Comparison of ENCODE assay signal across 9 mouse cellular contexts in genomic region chr15:101341797-101342515, GRCm38 (mm10). TPM values are rescaled to one million over a fixed set of nuclear protein-coding genes. Genes with fewer than 3 reads are reported as not detected.
A peak's percentile ranks its signal among the peaks of the same experiment; 100 is the strongest.
DNase-seq lines count a peak whose midpoint lies in the region; ATAC-seq and TF ChIP-seq lines count a peak whose summit lies in the region.
"Had no signal": no experiment of that assay in that cellular context is flagged by ENCODE, and none has a peak within 500 bp of the region (broad histone marks: within the 10 kb centered on the region; RNA-seq: fewer than 3 reads in every experiment).

No protein-coding gene starts in this region.

- H3K27ac ChIP-seq in liver, postnatal 0 days (ENCODE audit: low read depth) = no peak overlapping the region
- no peak overlapping the region for H3K27ac ChIP-seq in forebrain, embryonic 13.5 days
- H3K27ac ChIP-seq: macrophage had no signal

- no peaks in the 10 kb centered on the region; the same call in 1 of the 2 replicates for H3K27me3 ChIP-seq in liver, postnatal 0 days (ENCODE audit: insufficient read depth, low read length)
- no peaks in the 10 kb centered on the region for H3K27me3 ChIP-seq in forebrain, embryonic 13.5 days

- no peak for ATAC-seq in liver, postnatal 0 days
- ATAC-seq in forebrain, embryonic 13.5 days = no peak

- TF ChIP-seq EP300 in liver, postnatal 0 days (IDR thresholded peaks at IDR 0.05; ENCODE audit: low read depth) = no peak

- DNase-seq in gastrocnemius, adult 18-20 months (ENCODE audit: low spot score) = peak; percentile 57
- DNase-seq in gastrocnemius, postnatal 4 days (ENCODE audit: low spot score in 2 of 2) = no peak
- DNase-seq in right cerebral cortex, adult 18-20 months = peak; percentile 62
- no peak for DNase-seq in right cerebral cortex, postnatal 4 days
- peak; percentile 46 to 58 for DNase-seq in frontal cortex, postnatal 14 days (ENCODE audit: low spot score in 2 of 2)
- DNase-seq in liver, postnatal 0 days = peak; percentile 53
- no peak for DNase-seq in neural tube, embryonic 10.5 days (ENCODE audit: extremely low spot score, low spot score)

- no peaks in the 10 kb centered on the region for H3K4me1 ChIP-seq in liver, postnatal 0 days (ENCODE audit: insufficient read depth)
- peaks cover 6% of the 10 kb centered on the region for H3K4me1 ChIP-seq in forebrain, embryonic 13.5 days

- H3K4me2 ChIP-seq in liver, postnatal 0 days (ENCODE audit: low read depth, low read length) = no peak overlapping the region
- no peak overlapping the region for H3K4me2 ChIP-seq in forebrain, embryonic 13.5 days

- H3K9me3 ChIP-seq in liver, postnatal 0 days (ENCODE audit: low read length) = no peaks in the 10 kb centered on the region
- H3K9me3 ChIP-seq in forebrain, embryonic 13.5 days (replicated peaks) = no peaks in the 10 kb centered on the region

- no peak overlapping the region for H3K4me3 ChIP-seq in liver, postnatal 0 days (ENCODE audit: low read depth, low read length)
- H3K4me3 ChIP-seq in forebrain, embryonic 13.5 days = no peak overlapping the region

- peak; percentile 72 for TF ChIP-seq CTCF in liver, postnatal 0 days (IDR thresholded peaks at IDR 0.05; ENCODE audit: low read depth)

- 51% methylated on average over 5 of the region's 5 CpGs for WGBS in liver, postnatal 0 days (ENCODE audit: insufficient replicate concordance)
- WGBS in forebrain, embryonic 13.5 days = 74% methylated on average over 5 of the region's 5 CpGs

- no peaks in the 10 kb centered on the region for H3K36me3 ChIP-seq in liver, postnatal 0 days (replicated peaks; ENCODE audit: insufficient read depth, low read length)
- no peaks in the 10 kb centered on the region for H3K36me3 ChIP-seq in forebrain, embryonic 13.5 days (ENCODE audit: poor library complexity, severe bottlenecking)

- no peak overlapping the region for H3K9ac ChIP-seq in liver, postnatal 0 days (replicated peaks)
- H3K9ac ChIP-seq in forebrain, embryonic 13.5 days = no peak overlapping the region

RNA-seq across cellular contexts. Expression of gene Krt80, which starts 28.0 kb away (rescaled TPM):
- 1 to 10 TPM; 1.4 to 3.8 TPM for total RNA-seq in gastrocnemius, adult 18-20 months (2021)
- 1 to 10 TPM; 2.7 to 3.4 TPM for total RNA-seq in gastrocnemius, postnatal 4 days (2021)
- 0.31 and 0.38 TPM in 2 replicates for polyA plus RNA-seq in liver, postnatal 0 days (2015; fragmentation: Nextera tagmentation; extraction: Ambion mirVana)
- 0.05 TPM in 2 replicates for polyA plus RNA-seq in forebrain, embryonic 13.5 days (2015; fragmentation: Nextera tagmentation; extraction: Ambion mirVana)

RNA-seq across cellular contexts. Expression of gene 6030408B16Rik, which starts 48.9 kb away (rescaled TPM):
- under 1 TPM; 0.26 to 0.27 TPM for total RNA-seq in gastrocnemius, adult 18-20 months (2021)
- total RNA-seq in gastrocnemius, postnatal 4 days (2021) = under 1 TPM in 1 of 2 experiments, not detected in 1; 0.59 TPM
- polyA plus RNA-seq in liver, postnatal 0 days (2015; fragmentation: Nextera tagmentation; extraction: Ambion mirVana) = 0.36 and 0.45 TPM in 2 replicates
- 0.23 and 0.25 TPM in 2 replicates for polyA plus RNA-seq in forebrain, embryonic 13.5 days (2015; fragmentation: Nextera tagmentation; extraction: Ambion mirVana)
- polyA plus RNA-seq: macrophage had no signal

RNA-seq across cellular contexts. Expression of gene Atg101, which starts 57.9 kb away (rescaled TPM):
- total RNA-seq in gastrocnemius, adult 18-20 months (2021) = 10 to 100 TPM; 25.0 to 31.3 TPM
- total RNA-seq in gastrocnemius, postnatal 4 days (2021) = 10 to 100 TPM; 24.8 to 25.8 TPM
- polyA plus RNA-seq in liver, postnatal 0 days (2015; fragmentation: Nextera tagmentation; extraction: Ambion mirVana) = 33.8 and 34.4 TPM in 2 replicates
- 81.6 and 85.1 TPM in 2 replicates for polyA plus RNA-seq in forebrain, embryonic 13.5 days (2015; fragmentation: Nextera tagmentation; extraction: Ambion mirVana)

Comparison
In these comparisons a context has a peak if more than half of its experiments do, and no peak if none do; other contexts are left out.
1. DNase-seq: peak in gastrocnemius, adult 18-20 months (single experiment), right cerebral cortex, adult 18-20 months (single experiment), frontal cortex, postnatal 14 days (2 of 2) and liver, postnatal 0 days (single experiment); none in gastrocnemius, postnatal 4 days (0 of 2), right cerebral cortex, postnatal 4 days (single experiment) and neural tube, embryonic 10.5 days (single experiment).